Mouse (Mus musculus) C2C12 (cell line): ENCODE data around the gene Nop56.

ENCODE experiments used
- CEBPB ChIP-seq: IDR thresholded peaks from one replicate; pipeline ENCODE4 v1.6.1; 2011; ENCODE audit warnings: low read depth, mild to moderate bottlenecking, control low read depth, moderate library complexity
- CTCF ChIP-seq: IDR thresholded peaks from one replicate; pipeline ENCODE4 v1.5.1; 2011; ENCODE audit not compliant: control insufficient read depth, insufficient read depth, insufficient read length
- FOSL1 ChIP-seq: IDR thresholded peaks from one replicate; pipeline ENCODE4 v1.8.0; 2011; ENCODE audit warnings: mild to moderate bottlenecking, low read length; ENCODE audit not compliant: poor library complexity, insufficient read depth, severe bottlenecking
- USF1 ChIP-seq: IDR thresholded peaks from one replicate; pipeline ENCODE4 v1.6.1; 2011; ENCODE audit warnings: low read depth, mild to moderate bottlenecking, control low read depth, moderate library complexity

DNA sequence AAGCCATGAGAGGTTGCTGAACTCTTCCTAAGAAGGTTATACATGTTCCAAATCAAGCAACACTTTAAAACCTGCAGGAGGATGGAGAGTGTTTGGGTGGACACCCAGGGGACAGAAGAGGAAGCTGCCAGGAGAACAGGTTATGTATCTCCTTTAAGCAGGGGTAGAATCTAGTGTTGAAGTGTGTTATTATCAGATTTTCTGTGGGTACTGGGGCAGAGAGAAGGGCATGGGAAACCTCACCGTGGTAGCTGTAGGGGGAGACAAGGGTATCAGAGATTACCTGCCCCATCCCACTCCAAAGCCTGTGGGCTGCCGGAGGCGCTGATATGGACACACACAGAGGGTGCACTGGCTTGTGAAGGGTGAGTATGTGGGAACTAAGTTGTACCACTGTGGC lies 18.8 kb downstream of the Nop56 start:
- TF ChIP-seq CEBPB (no peak), CTCF (no peak), FOSL1 (no peak), USF1 (no peak)
